Mouse (Mus musculus) neural tube, embryonic 11.5 days (tissue): ENCODE data around the gene Asic2. TPM values are rescaled to one million over a fixed set of nuclear protein-coding genes. Genes with fewer than 3 reads are reported as not detected.

Experiments
- ATAC-seq: fragments of 200-750 bp; cut with Nextera tagmentation; 2 replicates; pipeline ENCODE4 v1.8.0; 2017; ENCODE audit warnings: moderate number of reproducible peaks, mild to moderate bottlenecking, moderate TSS enrichment, moderate library complexity; ENCODE audit not compliant: insufficient read depth, low FRiP score, low TSS enrichment
- DNase-seq: peaks from one replicate; pipeline ENCODE4 v3.0.0-alpha.2; 2015; ENCODE audit warnings: low spot score
- H3K27ac ChIP-seq: fragments of 300-500 bp; sonication (generic); 2 replicates; pipeline ENCODE4 v1.5.1; 2014; ENCODE audit warnings: low read depth, mild to moderate bottlenecking, low read length
- H3K27me3 ChIP-seq: fragments of 300-500 bp; sonication (generic); 2 replicates; pipeline ENCODE4 v1.6.1; 2014; ENCODE audit warnings: mild to moderate bottlenecking, low read length, mixed read lengths; ENCODE audit not compliant: control insufficient read depth, insufficient read depth
- H3K36me3 ChIP-seq: fragments of 300-500 bp; sonication (generic); 2 replicates; pipeline ENCODE4 v1.6.1; 2014; ENCODE audit warnings: mild to moderate bottlenecking, low read length, moderate library complexity, mixed read lengths; ENCODE audit not compliant: control insufficient read depth, insufficient read depth
- H3K4me1 ChIP-seq: fragments of 300-500 bp; sonication (generic); 2 replicates; pipeline ENCODE4 v1.6.1; 2014; ENCODE audit warnings: low read length, mixed read lengths; ENCODE audit not compliant: control insufficient read depth, insufficient read depth
- H3K4me2 ChIP-seq: fragments of 300-500 bp; sonication (generic); 2 replicates; pipeline ENCODE4 v1.6.1; 2014; ENCODE audit warnings: low read depth, mild to moderate bottlenecking, moderate library complexity
- H3K4me3 ChIP-seq: fragments of 300-500 bp; sonication (generic); 2 replicates; pipeline ENCODE4 v1.5.1; 2014; ENCODE audit warnings: low read depth, low read length
- H3K9ac ChIP-seq: fragments of 300-500 bp; sonication (generic); 2 replicates; pipeline ENCODE4 v1.6.1; 2014; ENCODE audit warnings: mild to moderate bottlenecking, low read length
- H3K9me3 ChIP-seq: fragments of 300-500 bp; sonication (generic); 2 replicates; pipeline ENCODE4 v1.6.1; 2016; ENCODE audit warnings: low read length; ENCODE audit not compliant: control insufficient read depth
- WGBS: fragments of 180-500 bp; shearing (Covaris S2); extraction: QIAGEN DNeasy Blood & Tissue Kit; methylation state at CpG from one replicate; pipeline ENCODE4 v1.1.7; 2014; 5-methylcytosine and 5-hydroxymethylcytosine counted together
- polyA plus RNA-seq: library from polyadenylated mRNA; unstranded; fragments of >200 nt; fragmentation: Nextera tagmentation; extraction: Ambion mirVana; gene quantifications from 2 replicates; pipeline ENCODE4 v1.2.1, GENCODE M21; 2014

Asic2 gene
- polyA plus RNA-seq, 1 experiment from 2014 or later = 2.5 TPM

- peak; percentile 40 for DNase-seq
- 4% methylated on average over 8 of the region's 8 CpGs for WGBS
- no peaks in the 10 kb centered on the region for H3K4me1 ChIP-seq
- no peaks in the 10 kb centered on the region for H3K9me3 ChIP-seq
- no peak overlapping the region for H3K27ac ChIP-seq
- no peak for ATAC-seq
- H3K4me2 ChIP-seq = no peak overlapping the region
- H3K4me3 ChIP-seq = no peak overlapping the region
- H3K27me3 ChIP-seq = no peaks in the 10 kb centered on the region
- no peaks in the 10 kb centered on the region for H3K36me3 ChIP-seq
- no peak overlapping the region for H3K9ac ChIP-seq
Measured at GRCm38 (mm10) chr11:81897547-81898354, 70.5 kb downstream of the Asic2 start.

- DNase-seq = no peak
- Histone ChIP-seq H3K27me3 (no peaks in the 10 kb centered on the region), H3K4me1 (no peaks in the 10 kb centered on the region), H3K36me3 (no peaks in the 10 kb centered on the region), H3K4me2 (no peak overlapping the region), H3K9ac (no peak overlapping the region), H3K9me3 (no peaks in the 10 kb centered on the region), H3K4me3 (no peak overlapping the region), H3K27ac (no peak overlapping the region)
- ATAC-seq = no peak
- 91% methylated on average over 6 of the region's 6 CpGs for WGBS
Measured at GRCm38 (mm10) chr11:81896511-81896910, 71.7 kb downstream of the Asic2 start.

- no peak overlapping the region for H3K4me2 ChIP-seq
Measured at GRCm38 (mm10) chr11:81871506-81872213, 96.6 kb downstream of the Asic2 start.

DNA sequence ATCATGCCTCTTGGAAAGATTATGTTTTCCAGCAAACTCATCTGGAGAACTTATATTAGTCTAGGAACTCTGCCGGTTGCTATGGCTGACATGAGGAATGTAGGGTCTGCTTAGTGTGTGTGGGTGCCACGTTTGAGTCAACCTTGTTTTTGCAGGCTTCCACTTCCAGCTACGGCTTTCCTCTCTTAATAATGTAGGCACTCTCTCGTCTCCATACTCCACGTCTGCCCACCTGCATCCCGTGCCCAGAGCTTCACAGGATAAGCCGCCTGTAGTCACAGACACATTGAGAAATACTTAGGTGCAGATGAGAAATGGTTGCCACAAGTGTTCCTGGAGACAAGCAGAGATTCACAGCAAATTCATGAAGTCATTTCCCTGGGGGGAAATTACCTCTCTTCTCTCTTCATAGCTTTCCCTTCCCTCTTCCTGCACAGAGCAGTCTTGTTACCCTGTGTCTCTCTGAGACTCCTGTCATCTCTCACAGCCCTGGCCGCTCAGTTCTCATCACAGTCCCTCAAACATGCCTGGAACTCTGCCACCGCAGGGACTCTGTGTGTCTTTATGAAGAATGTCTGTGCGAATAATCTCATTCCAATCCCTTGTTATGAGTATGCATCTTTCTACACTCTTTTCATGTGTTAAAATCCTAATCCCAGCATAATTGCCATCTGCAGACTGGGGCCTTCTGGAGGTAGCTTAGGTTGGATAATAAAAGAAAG is 102.4 kb downstream of the Asic2 start:
- ATAC-seq = no peak
- 70% methylated on average over 10 of the region's 10 CpGs for WGBS

More at GRCm38 (mm10) chr11:81871506-81872213, 96.6 kb downstream of the Asic2 start:
- 66% methylated on average over 9 of the region's 9 CpGs for WGBS
- no peaks in the 10 kb centered on the region for H3K27me3 ChIP-seq
- DNase-seq (no peak), ATAC-seq (no peak)
- no peaks in the 10 kb centered on the region for H3K9me3 ChIP-seq
- no peak overlapping the region for H3K27ac ChIP-seq
- no peaks in the 10 kb centered on the region for H3K4me1 ChIP-seq
- H3K9ac ChIP-seq = no peak overlapping the region
- no peak overlapping the region for H3K4me3 ChIP-seq
- H3K36me3 ChIP-seq = no peaks in the 10 kb centered on the region

GRCm38 (mm10) chr11:81860250-81860972 is 107.8 kb downstream of the Asic2 start, which contains the start of gene 5530401A14Rik:
Gene 5530401A14Rik (plus strand): TSS chr11:81860673.
- H3K27me3 ChIP-seq = no peaks in the 10 kb centered on the region
- 31% methylated on average over 4 of the region's 4 CpGs for WGBS
- no peaks in the 10 kb centered on the region for H3K36me3 ChIP-seq
- H3K9me3 ChIP-seq = no peaks in the 10 kb centered on the region
- H3K4me2 ChIP-seq = no peak within 1 kb of the TSS
- H3K9ac ChIP-seq = no peak within 1 kb of the TSS
- H3K27ac ChIP-seq = no peak within 1 kb of the TSS
- ATAC-seq = no peak
- H3K4me3 ChIP-seq = no peak within 1 kb of the TSS
- H3K4me1 ChIP-seq = peaks cover 4% of the 10 kb centered on the region; the same call in 1 of the 2 replicates
- peak; percentile 60 for DNase-seq

More for the DNA sequence above, 102.4 kb downstream of the Asic2 start:
- Histone ChIP-seq H3K4me1 (peaks cover 5% of the 10 kb centered on the region), H3K27me3 (no peaks in the 10 kb centered on the region), H3K4me2 (no peak overlapping the region), H3K4me3 (no peak overlapping the region), H3K27ac (no peak overlapping the region), H3K9ac (no peak overlapping the region), H3K36me3 (no peaks in the 10 kb centered on the region), H3K9me3 (no peaks in the 10 kb centered on the region)
- no peak for DNase-seq

GRCm38 (mm10) chr11:81847773-81848490 is 120.3 kb downstream of the Asic2 start:
- Histone ChIP-seq H3K27ac (no peak overlapping the region), H3K4me1 (no peaks in the 10 kb centered on the region), H3K27me3 (no peaks in the 10 kb centered on the region), H3K4me2 (no peak overlapping the region), H3K36me3 (no peaks in the 10 kb centered on the region), H3K9ac (no peak overlapping the region), H3K4me3 (no peak overlapping the region), H3K9me3 (no peaks in the 10 kb centered on the region)
- 33% methylated on average over 1 of the region's 1 CpGs for WGBS
- DNase-seq (no peak), ATAC-seq (no peak)

- Histone ChIP-seq H3K4me3 (no peak overlapping the region), H3K27me3 (no peaks in the 10 kb centered on the region), H3K9ac (no peak overlapping the region), H3K27ac (no peak overlapping the region), H3K4me2 (no peak overlapping the region), H3K36me3 (no peaks in the 10 kb centered on the region), H3K9me3 (no peaks in the 10 kb centered on the region), H3K4me1 (no peaks in the 10 kb centered on the region)
- 80% methylated on average over 3 of the region's 3 CpGs for WGBS
- DNase-seq (no peak), ATAC-seq (no peak)
Measured at GRCm38 (mm10) chr11:81845686-81846036, 122.6 kb downstream of the Asic2 start.
